8 mouse cellular contexts compared by ENCODE assay signal in genomic region chr9:108853635-108854240, GRCm38 (mm10). TPM values are rescaled to one million over a fixed set of nuclear protein-coding genes. Genes with fewer than 3 reads are reported as not detected.
DNase-seq lines count a peak whose midpoint lies in the region; ATAC-seq and TF ChIP-seq lines count a peak whose summit lies in the region.

No protein-coding gene starts in this region.

- H3K27me3 ChIP-seq in embryonic facial prominence, embryonic 12.5 days, result no peaks in the 10 kb centered on the region
- H3K27me3 ChIP-seq in intestine, postnatal 0 days (replicated peaks; ENCODE audit: control insufficient read depth, insufficient read depth, low read length), result no peaks in the 10 kb centered on the region
- no peaks in the 10 kb centered on the region for H3K27me3 ChIP-seq in limb, embryonic 11.5 days (ENCODE audit: control insufficient read depth, insufficient read depth, low read length)
- no peaks in the 10 kb centered on the region for H3K27me3 ChIP-seq in midbrain, embryonic 13.5 days

- H3K27ac ChIP-seq in embryonic facial prominence, embryonic 12.5 days, result peak overlapping the region; percentile 84
- peak overlapping the region; percentile 77 for H3K27ac ChIP-seq in intestine, postnatal 0 days (ENCODE audit: low read depth, low read length)
- peak overlapping the region; percentile 74 for H3K27ac ChIP-seq in limb, embryonic 11.5 days (replicated peaks; ENCODE audit: low read depth, low read length)
- peak overlapping the region; percentile 79 for H3K27ac ChIP-seq in midbrain, embryonic 13.5 days

- peak overlapping the region; percentile 72 for H3K4me3 ChIP-seq in embryonic facial prominence, embryonic 12.5 days
- peak overlapping the region; percentile 60 for H3K4me3 ChIP-seq in intestine, postnatal 0 days (ENCODE audit: low read depth, low read length)
- H3K4me3 ChIP-seq in limb, embryonic 11.5 days (ENCODE audit: low read depth, low read length), result peak overlapping the region; percentile 74
- peak overlapping the region; percentile 71 for H3K4me3 ChIP-seq in midbrain, embryonic 13.5 days (replicated peaks)

- 2% methylated on average over 25 of the region's 25 CpGs for WGBS in embryonic facial prominence, embryonic 12.5 days
- WGBS in intestine, postnatal 0 days, result 2% methylated on average over 25 of the region's 25 CpGs
- 3% methylated on average over 25 of the region's 25 CpGs for WGBS in limb, embryonic 11.5 days
- WGBS in midbrain, embryonic 13.5 days, result 2% methylated on average over 25 of the region's 25 CpGs

- peak; percentile 83 for ATAC-seq in embryonic facial prominence, embryonic 12.5 days (ENCODE audit: insufficient number of reproducible peaks, insufficient read depth, low FRiP score, low TSS enrichment)
- ATAC-seq in granulocyte monocyte progenitor cell, adult 5-6 weeks (replicated peaks; ENCODE audit: poor library complexity, severe bottlenecking), result peak; percentile 86
- ATAC-seq in intestine, postnatal 0 days, result peak; percentile 84
- ATAC-seq in limb, embryonic 11.5 days (ENCODE audit: insufficient number of reproducible peaks, low FRiP score, low TSS enrichment, low read depth), result peak; percentile 87
- ATAC-seq in midbrain, embryonic 13.5 days, result peak; percentile 87

- peak; percentile 80 for TF ChIP-seq CTCF in intestine, postnatal 0 days (IDR thresholded peaks at IDR 0.05; ENCODE audit: low read depth)

- H3K9me3 ChIP-seq in embryonic facial prominence, embryonic 12.5 days, result no peaks in the 10 kb centered on the region
- H3K9me3 ChIP-seq in intestine, postnatal 0 days (ENCODE audit: control insufficient read depth), result no peaks in the 10 kb centered on the region
- H3K9me3 ChIP-seq in limb, embryonic 11.5 days (ENCODE audit: control insufficient read depth, low read length), result no peaks in the 10 kb centered on the region
- no peaks in the 10 kb centered on the region for H3K9me3 ChIP-seq in midbrain, embryonic 13.5 days

- peak overlapping the region; percentile 68 for H3K9ac ChIP-seq in embryonic facial prominence, embryonic 12.5 days
- peak overlapping the region; percentile 54 for H3K9ac ChIP-seq in intestine, postnatal 0 days (ENCODE audit: low read depth, low read length)
- H3K9ac ChIP-seq in limb, embryonic 11.5 days (ENCODE audit: low read length), result peak overlapping the region; percentile 63
- H3K9ac ChIP-seq in midbrain, embryonic 13.5 days (replicated peaks), result peak overlapping the region; percentile 80

- peak overlapping the region; percentile 77 for H3K4me2 ChIP-seq in embryonic facial prominence, embryonic 12.5 days (replicated peaks)
- H3K4me2 ChIP-seq in intestine, postnatal 0 days (replicated peaks; ENCODE audit: low read depth), result peak overlapping the region; percentile 90
- peak overlapping the region; percentile 89 for H3K4me2 ChIP-seq in limb, embryonic 11.5 days (ENCODE audit: low read depth, severe bottlenecking)
- peak overlapping the region; percentile 89 for H3K4me2 ChIP-seq in midbrain, embryonic 13.5 days (replicated peaks)

- peaks cover 15% of the 10 kb centered on the region for H3K4me1 ChIP-seq in embryonic facial prominence, embryonic 12.5 days
- 0 out of 2 replicates have a peak, but pooled peaks cover 3% of the 10 kb centered on the region for H3K4me1 ChIP-seq in intestine, postnatal 0 days (replicated peaks; ENCODE audit: control insufficient read depth, insufficient read depth, low read length)
- peaks cover 7% of the 10 kb centered on the region; the same call in 1 of the 2 replicates for H3K4me1 ChIP-seq in limb, embryonic 11.5 days (ENCODE audit: control insufficient read depth, insufficient read depth, low read length)
- H3K4me1 ChIP-seq in midbrain, embryonic 13.5 days (replicated peaks), result peaks cover 13% of the 10 kb centered on the region

- DNase-seq in A20 (ENCODE audit: low read depth, low spot score), result peak; percentile 97
- DNase-seq in adrenal gland, postnatal 36 days, result peak; percentile 93 to 94
- peak; percentile 91 for DNase-seq in limb, embryonic 11.5 days (ENCODE audit: low spot score)
- peak; percentile 72 to 78 for DNase-seq in spleen, postnatal 14 days (ENCODE audit: low spot score in 2 of 2)

- peaks cover 25% of the 10 kb centered on the region for H3K36me3 ChIP-seq in embryonic facial prominence, embryonic 12.5 days
- H3K36me3 ChIP-seq in intestine, postnatal 0 days (ENCODE audit: control insufficient read depth, insufficient read depth), result peaks cover 24% of the 10 kb centered on the region
- H3K36me3 ChIP-seq in limb, embryonic 11.5 days (ENCODE audit: control insufficient read depth, insufficient read depth, low read length), result no peaks in the 10 kb centered on the region; the same call in 1 of the 2 replicates
- H3K36me3 ChIP-seq in midbrain, embryonic 13.5 days, result peaks cover 64% of the 10 kb centered on the region

RNA-seq across cellular contexts. Expression of gene Slc26a6, which starts 0.7 kb away (rescaled TPM):
- 10 to 100 TPM in 1 of 2 experiments, 1 to 10 TPM in 1; 8.5 to 10.9 TPM for total RNA-seq in adrenal gland, postnatal 36 days (2021)
- polyA plus RNA-seq in embryonic facial prominence, embryonic 12.5 days (2016; fragmentation: Nextera tagmentation; extraction: Ambion mirVana), result 20.5 and 22.5 TPM in 2 replicates
- 4.7 and 18.3 TPM in 2 replicates for total RNA-seq in granulocyte monocyte progenitor cell, adult 5-6 weeks (2014; fragmentation: Nextera tagmentation)
- 1.5 and 3.5 TPM in 2 replicates for total RNA-seq in granulocyte monocyte progenitor cell, adult 5-6 weeks (2017)
- 70.8 and 99.5 TPM in 2 replicates for polyA plus RNA-seq in intestine, postnatal 0 days (2015; fragmentation: Nextera tagmentation; extraction: Ambion mirVana)
- 12.5 and 13.5 TPM in 2 replicates for polyA plus RNA-seq in limb, embryonic 11.5 days (2014; fragmentation: Nextera tagmentation; extraction: Ambion mirVana)
- polyA plus RNA-seq in midbrain, embryonic 13.5 days (2015; fragmentation: Nextera tagmentation; extraction: Ambion mirVana), result 11.3 and 12.5 TPM in 2 replicates

RNA-seq across cellular contexts. Expression of gene Celsr3, which starts 27.6 kb away (rescaled TPM):
- 1 to 10 TPM; 3.0 to 5.8 TPM for total RNA-seq in adrenal gland, postnatal 36 days (2021)
- polyA plus RNA-seq in embryonic facial prominence, embryonic 12.5 days (2016; fragmentation: Nextera tagmentation; extraction: Ambion mirVana), result 1.2 and 2.1 TPM in 2 replicates
- 6.7 and 10.2 TPM in 2 replicates for total RNA-seq in granulocyte monocyte progenitor cell, adult 5-6 weeks (2014; fragmentation: Nextera tagmentation)
- total RNA-seq in granulocyte monocyte progenitor cell, adult 5-6 weeks (2017), result 0.99 and 2.2 TPM in 2 replicates
- 0.40 and 0.93 TPM in 2 replicates for polyA plus RNA-seq in intestine, postnatal 0 days (2015; fragmentation: Nextera tagmentation; extraction: Ambion mirVana)
- polyA plus RNA-seq in limb, embryonic 11.5 days (2014; fragmentation: Nextera tagmentation; extraction: Ambion mirVana), result 0.10 and 0.20 TPM in 2 replicates
- 17.7 and 18.0 TPM in 2 replicates for polyA plus RNA-seq in midbrain, embryonic 13.5 days (2015; fragmentation: Nextera tagmentation; extraction: Ambion mirVana)

RNA-seq across cellular contexts. Expression of gene Nckipsd, which starts 45.6 kb away (rescaled TPM):
- 10 to 100 TPM in 1 of 2 experiments, 1 to 10 TPM in 1; 9.8 to 12.5 TPM for total RNA-seq in adrenal gland, postnatal 36 days (2021)
- 24.2 and 25.7 TPM in 2 replicates for polyA plus RNA-seq in embryonic facial prominence, embryonic 12.5 days (2016; fragmentation: Nextera tagmentation; extraction: Ambion mirVana)
- total RNA-seq in granulocyte monocyte progenitor cell, adult 5-6 weeks (2014; fragmentation: Nextera tagmentation), result 12.2 and 12.8 TPM in 2 replicates
- 4.9 and 9.1 TPM in 2 replicates for total RNA-seq in granulocyte monocyte progenitor cell, adult 5-6 weeks (2017)
- polyA plus RNA-seq in intestine, postnatal 0 days (2015; fragmentation: Nextera tagmentation; extraction: Ambion mirVana), result 5.4 and 6.8 TPM in 2 replicates
- 13.9 and 15.7 TPM in 2 replicates for polyA plus RNA-seq in limb, embryonic 11.5 days (2014; fragmentation: Nextera tagmentation; extraction: Ambion mirVana)
- 20.9 and 29.5 TPM in 2 replicates for polyA plus RNA-seq in midbrain, embryonic 13.5 days (2015; fragmentation: Nextera tagmentation; extraction: Ambion mirVana)

Comparison
In these comparisons a context has a peak if more than half of its experiments do, and no peak if none do; other contexts are left out.
1. Peak in every context shown above with its lines: DNase-seq, ATAC-seq, H3K4me3 ChIP-seq and H3K27ac ChIP-seq.